Mouse (Mus musculus): ENCODE results near the gene Hikeshi. TPM values are rescaled to one million over a fixed set of nuclear protein-coding genes. Genes with fewer than 3 reads are reported as not detected.

Hikeshi gene
- total RNA-seq, 2 experiments from 2014 or later: 96.0 to 96.3 TPM

- no peak overlapping the region for H3K27ac ChIP-seq
- H3K4me3 ChIP-seq: no peak overlapping the region
- no peak for DNase-seq (ENCODE audit: low spot score in 2 of 2)
- TF ChIP-seq CTCF (conservative IDR thresholded peaks at IDR 0.05): no peak
Measured at GRCm38 (mm10) chr7:89908421-89908820, 32.6 kb downstream of the Hikeshi start.

GRCm38 (mm10) chr7:89907950-89908349 is 33.1 kb downstream of the Hikeshi start:
- peak; percentile 99 for TF ChIP-seq CTCF (conservative IDR thresholded peaks at IDR 0.05)
- DNase-seq (ENCODE audit: low spot score in 2 of 2): peak; percentile 71 to 85
- H3K27ac ChIP-seq: no peak overlapping the region
- no peak overlapping the region for H3K4me3 ChIP-seq

GRCm38 (mm10) chr7:89903442-89904343 is 37.3 kb downstream of the Hikeshi start, which contains the start of gene Ccdc81:
TSS of gene Ccdc81 (minus strand) at chr7:89903629.
- DNase-seq (ENCODE audit: low spot score in 2 of 2): no peak
- Histone ChIP-seq H3K27ac (no peak within 1 kb of the TSS), H3K4me3 (no peak within 1 kb of the TSS; the same call in 1 of the 2 replicates)
- TF ChIP-seq CTCF (conservative IDR thresholded peaks at IDR 0.05): no peak

GRCm38 (mm10) chr7:89903007-89903406 is 38.0 kb downstream of the Hikeshi start:
- no peak overlapping the region for H3K27ac ChIP-seq
- no peak overlapping the region; the same call in 1 of the 2 replicates for H3K4me3 ChIP-seq
- no peak for DNase-seq (ENCODE audit: low spot score in 2 of 2)
- TF ChIP-seq CTCF (conservative IDR thresholded peaks at IDR 0.05): no peak

GRCm38 (mm10) chr7:89891856-89892255 is 49.1 kb downstream of the Hikeshi start:
- Histone ChIP-seq H3K27ac (no peak overlapping the region), H3K4me3 (no peak overlapping the region)
- TF ChIP-seq CTCF (conservative IDR thresholded peaks at IDR 0.05): peak; percentile 66
- DNase-seq (ENCODE audit: low spot score in 2 of 2): no peak

GRCm38 (mm10) chr7:89891412-89891811 is 49.6 kb downstream of the Hikeshi start:
- no peak overlapping the region for H3K27ac ChIP-seq
- TF ChIP-seq CTCF (conservative IDR thresholded peaks at IDR 0.05): no peak
- H3K4me3 ChIP-seq: no peak overlapping the region
- DNase-seq (ENCODE audit: low spot score in 2 of 2): no peak

- no peak for TF ChIP-seq CTCF (conservative IDR thresholded peaks at IDR 0.05)
- H3K27ac ChIP-seq: no peak overlapping the region
- no peak overlapping the region for H3K4me3 ChIP-seq
- no peak for DNase-seq (ENCODE audit: low spot score in 2 of 2)
Measured at GRCm38 (mm10) chr7:89884551-89884950, 56.5 kb downstream of the Hikeshi start.

- Histone ChIP-seq H3K27ac (no peak overlapping the region), H3K4me3 (no peak overlapping the region)
- TF ChIP-seq CTCF (conservative IDR thresholded peaks at IDR 0.05): no peak
- DNase-seq (ENCODE audit: low spot score in 2 of 2): no peak
Measured at GRCm38 (mm10) chr7:89879686-89880085, 61.3 kb downstream of the Hikeshi start.

Other genes with a start within 250 kb of the Hikeshi start
- gene Ccdc81, start 37.6 kb downstream of the Hikeshi start, total RNA-seq (2021): under 1 TPM; 0.56 to 0.90 TPM
- gene Eed, start 39.8 kb upstream of the Hikeshi start, total RNA-seq (2021): 10 to 100 TPM; 37.2 to 42.2 TPM
- gene Picalm, start 189.0 kb upstream of the Hikeshi start, total RNA-seq (2021): 100 to 1,000 TPM; 143 to 151 TPM

Data from layer of hippocampus, adult 2 months (tissue).